Mouse (Mus musculus): ENCODE data around the gene Aurka. TPM values are rescaled to one million over a fixed set of nuclear protein-coding genes. Genes with fewer than 3 reads are reported as not detected.
A peak's percentile ranks its signal among the peaks of the same experiment; 100 is the strongest.

The Aurka gene
- polyA plus RNA-seq, 1 experiment from 2014 or later = 129 TPM

- ATAC-seq (ENCODE audit: insufficient read depth) = no peak
- H3K9me3 ChIP-seq (replicated peaks) = no peaks in the 10 kb centered on the region
- 65% methylated on average over 14 of the region's 14 CpGs for WGBS (ENCODE audit: insufficient replicate concordance)
- peaks cover 67% of the 10 kb centered on the region for H3K4me1 ChIP-seq (replicated peaks)
- H3K4me2 ChIP-seq = peak overlapping the region; percentile 71
- peak overlapping the region; percentile 97; the same call in 1 of the 2 replicates for H3K9ac ChIP-seq
- no peaks in the 10 kb centered on the region for H3K27me3 ChIP-seq
- peak overlapping the region; percentile 98 for H3K4me3 ChIP-seq (replicated peaks)
- H3K36me3 ChIP-seq (replicated peaks) = peaks cover 63% of the 10 kb centered on the region
- peak overlapping the region; percentile 92 for H3K27ac ChIP-seq (replicated peaks)
Observed at GRCm38 (mm10) chr2:172349776-172350175, 20.6 kb downstream of the Aurka start.

GRCm38 (mm10) chr2:172348297-172348950, 21.9 kb downstream of the Aurka start:
- peaks cover 70% of the 10 kb centered on the region for H3K4me1 ChIP-seq (replicated peaks)
- H3K9ac ChIP-seq = peak overlapping the region; percentile 97
- 10% methylated on average over 3 of the region's 3 CpGs for WGBS (ENCODE audit: insufficient replicate concordance)
- peak; percentile 74 for ATAC-seq (ENCODE audit: insufficient read depth)
- H3K27ac ChIP-seq (replicated peaks) = peak overlapping the region; percentile 92
- H3K9me3 ChIP-seq (replicated peaks) = no peaks in the 10 kb centered on the region
- H3K4me2 ChIP-seq = peak overlapping the region; percentile 71
- peaks cover 50% of the 10 kb centered on the region for H3K36me3 ChIP-seq (replicated peaks)
- H3K27me3 ChIP-seq = no peaks in the 10 kb centered on the region
- H3K4me3 ChIP-seq (replicated peaks) = peak overlapping the region; percentile 98

GRCm38 (mm10) chr2:172346933-172347611, 23.3 kb downstream of the Aurka start:
- Histone ChIP-seq H3K4me1 (replicated peaks) (peaks cover 61% of the 10 kb centered on the region), H3K9ac (peak overlapping the region; percentile 97), H3K27ac (replicated peaks) (peak overlapping the region; percentile 92), H3K9me3 (replicated peaks) (no peaks in the 10 kb centered on the region), H3K27me3 (peaks cover 5% of the 10 kb centered on the region), H3K4me3 (replicated peaks) (peak overlapping the region; percentile 98), H3K4me2 (peak overlapping the region; percentile 71), H3K36me3 (replicated peaks) (peaks cover 36% of the 10 kb centered on the region)
- ATAC-seq (ENCODE audit: insufficient read depth) = peak; percentile 63
- WGBS (ENCODE audit: insufficient replicate concordance) = 39% methylated on average over 8 of the region's 8 CpGs

- Histone ChIP-seq H3K9ac (peak overlapping the region; percentile 97), H3K9me3 (replicated peaks) (no peaks in the 10 kb centered on the region), H3K27ac (replicated peaks) (peak overlapping the region; percentile 92), H3K4me2 (peak overlapping the region; percentile 71), H3K27me3 (peaks cover 8% of the 10 kb centered on the region), H3K4me3 (replicated peaks) (peak overlapping the region; percentile 98), H3K36me3 (replicated peaks) (peaks cover 29% of the 10 kb centered on the region), H3K4me1 (replicated peaks) (peaks cover 55% of the 10 kb centered on the region)
- ATAC-seq (ENCODE audit: insufficient read depth) = 0 out of 2 replicates have a peak, but pooled peaks have one; percentile 0
- 5% methylated on average over 31 of the region's 31 CpGs for WGBS (ENCODE audit: insufficient replicate concordance)
Observed at GRCm38 (mm10) chr2:172346034-172346929, 24.1 kb downstream of the Aurka start.

GRCm38 (mm10) chr2:172345258-172345738, 25.0 kb downstream of the Aurka start, which contains the start of gene Fam210b:
Gene Fam210b (plus strand): TSS chr2:172345565.
- WGBS (ENCODE audit: insufficient replicate concordance) = under 1% methylated on average over 35 of the region's 35 CpGs
- no peaks in the 10 kb centered on the region for H3K9me3 ChIP-seq (replicated peaks)
- H3K4me3 ChIP-seq (replicated peaks) = peak within 1 kb of the TSS; percentile 98
- H3K4me2 ChIP-seq = peak within 1 kb of the TSS; percentile 71
- ATAC-seq (ENCODE audit: insufficient read depth) = peak; percentile 68
- H3K27me3 ChIP-seq = peaks cover 16% of the 10 kb centered on the region
- peaks cover 19% of the 10 kb centered on the region for H3K36me3 ChIP-seq (replicated peaks)
- peak within 1 kb of the TSS; percentile 97 for H3K9ac ChIP-seq
- peak within 1 kb of the TSS; percentile 92 for H3K27ac ChIP-seq (replicated peaks)
- H3K4me1 ChIP-seq (replicated peaks) = peaks cover 45% of the 10 kb centered on the region

GRCm38 (mm10) chr2:172344669-172345068, 25.7 kb downstream of the Aurka start:
- Histone ChIP-seq H3K9me3 (replicated peaks) (no peaks in the 10 kb centered on the region), H3K27ac (replicated peaks) (peak overlapping the region; percentile 68), H3K36me3 (replicated peaks) (peaks cover 13% of the 10 kb centered on the region), H3K4me3 (replicated peaks) (peak overlapping the region; percentile 98), H3K9ac (peak overlapping the region; percentile 20; the same call in 1 of the 2 replicates), H3K4me1 (replicated peaks) (peaks cover 39% of the 10 kb centered on the region), H3K27me3 (peaks cover 19% of the 10 kb centered on the region), H3K4me2 (peak overlapping the region; percentile 71)
- WGBS (ENCODE audit: insufficient replicate concordance) = 33% methylated on average over 5 of the region's 5 CpGs
- no peak for ATAC-seq (ENCODE audit: insufficient read depth)

- ATAC-seq (ENCODE audit: insufficient read depth) = no peak
- Histone ChIP-seq H3K4me3 (replicated peaks) (no peak overlapping the region), H3K9ac (no peak overlapping the region)
Observed at GRCm38 (mm10) chr2:172343751-172344150, 26.6 kb downstream of the Aurka start.

GRCm38 (mm10) chr2:172341606-172342005, 28.7 kb downstream of the Aurka start:
- Histone ChIP-seq H3K27me3 (peaks cover 19% of the 10 kb centered on the region), H3K27ac (replicated peaks) (no peak overlapping the region), H3K4me3 (replicated peaks) (no peak overlapping the region), H3K9ac (no peak overlapping the region), H3K4me1 (replicated peaks) (peaks cover 11% of the 10 kb centered on the region), H3K36me3 (replicated peaks) (no peaks in the 10 kb centered on the region), H3K4me2 (no peak overlapping the region), H3K9me3 (replicated peaks) (no peaks in the 10 kb centered on the region)
- WGBS (ENCODE audit: insufficient replicate concordance) = 56% methylated on average over 5 of the region's 5 CpGs
- ATAC-seq (ENCODE audit: insufficient read depth) = no peak

More at GRCm38 (mm10) chr2:172343751-172344150, 26.6 kb downstream of the Aurka start:
- Histone ChIP-seq H3K27me3 (peaks cover 19% of the 10 kb centered on the region), H3K4me2 (no peak overlapping the region), H3K27ac (replicated peaks) (no peak overlapping the region), H3K9me3 (replicated peaks) (no peaks in the 10 kb centered on the region), H3K36me3 (replicated peaks) (peaks cover 4% of the 10 kb centered on the region), H3K4me1 (replicated peaks) (peaks cover 29% of the 10 kb centered on the region)
- WGBS (ENCODE audit: insufficient replicate concordance) = 83% methylated on average over 7 of the region's 7 CpGs

- Histone ChIP-seq H3K4me1 (replicated peaks) (peaks cover 11% of the 10 kb centered on the region), H3K9me3 (replicated peaks) (no peaks in the 10 kb centered on the region), H3K27me3 (peaks cover 19% of the 10 kb centered on the region), H3K4me3 (replicated peaks) (no peak overlapping the region), H3K9ac (no peak overlapping the region), H3K4me2 (no peak overlapping the region), H3K27ac (replicated peaks) (no peak overlapping the region), H3K36me3 (replicated peaks) (no peaks in the 10 kb centered on the region)
- 50% methylated on average over 3 of the region's 3 CpGs for WGBS (ENCODE audit: insufficient replicate concordance)
- ATAC-seq (ENCODE audit: insufficient read depth) = no peak
Observed at GRCm38 (mm10) chr2:172340936-172341335, 29.4 kb downstream of the Aurka start.

GRCm38 (mm10) chr2:172338206-172338942, 32.0 kb downstream of the Aurka start:
- Histone ChIP-seq H3K9me3 (replicated peaks) (no peaks in the 10 kb centered on the region), H3K4me2 (no peak overlapping the region), H3K4me1 (replicated peaks) (no peaks in the 10 kb centered on the region), H3K36me3 (replicated peaks) (no peaks in the 10 kb centered on the region), H3K9ac (no peak overlapping the region), H3K4me3 (replicated peaks) (no peak overlapping the region), H3K27me3 (peaks cover 29% of the 10 kb centered on the region), H3K27ac (replicated peaks) (no peak overlapping the region)
- no peak for ATAC-seq (ENCODE audit: insufficient read depth)
- 76% methylated on average over 19 of the region's 19 CpGs for WGBS (ENCODE audit: insufficient replicate concordance)

Measured in liver, embryonic 15.5 days (tissue).